Mouse (Mus musculus): ENCODE data around the gene Avl9. TPM values are rescaled to one million over a fixed set of nuclear protein-coding genes. Genes with fewer than 3 reads are reported as not detected.

Avl9 gene
- total RNA-seq (2022): 10 to 100 TPM; 43.0 to 53.6 (median 46.0) TPM

- DNase-seq (ENCODE audit: low spot score in 2 of 2): peak; percentile 91 to 96
Measured at GRCm38 (mm10) chr6:56714574-56715269, at the start of gene Avl9. TSS of gene Avl9 (plus strand) at chr6:56714899.

- DNase-seq (ENCODE audit: low spot score in 2 of 2): no peak
Measured at GRCm38 (mm10) chr6:56688238-56688637, 26.5 kb upstream of the Avl9 start.

GRCm38 (mm10) chr6:56691205-56691604 is 23.5 kb upstream of the Avl9 start:
- peak in 1 of 2 experiments; percentile 21 for DNase-seq (ENCODE audit: low spot score in 2 of 2)

GRCm38 (mm10) chr6:56692445-56692844 is 22.3 kb upstream of the Avl9 start:
- no peak for DNase-seq (ENCODE audit: low spot score in 2 of 2)

- peak; percentile 77 to 83 for DNase-seq (ENCODE audit: low spot score in 2 of 2)
Measured at GRCm38 (mm10) chr6:56703931-56704900, 10.5 kb upstream of the Avl9 start, which contains the start of gene Lsm5. TSS of gene Lsm5 (minus strand) at chr6:56704710.

GRCm38 (mm10) chr6:56714186-56714573 is 519 bp upstream of the Avl9 start:
- no peak for DNase-seq (ENCODE audit: low spot score in 2 of 2)

- DNase-seq (ENCODE audit: low spot score in 2 of 2): no peak
Measured at GRCm38 (mm10) chr6:56715270-56715666, 569 bp downstream of the Avl9 start.

GRCm38 (mm10) chr6:56719071-56719470 is 4.4 kb downstream of the Avl9 start:
- DNase-seq (ENCODE audit: low spot score in 2 of 2): no peak

- DNase-seq (ENCODE audit: low spot score in 2 of 2): no peak
Measured at GRCm38 (mm10) chr6:56720877-56721276, 6.2 kb downstream of the Avl9 start.

- no peak for DNase-seq (ENCODE audit: low spot score in 2 of 2)
Measured at GRCm38 (mm10) chr6:56732545-56732944, 17.8 kb downstream of the Avl9 start.

GRCm38 (mm10) chr6:56745950-56746543 is 31.3 kb downstream of the Avl9 start:
- no peak for DNase-seq (ENCODE audit: low spot score in 2 of 2)

- no peak for DNase-seq (ENCODE audit: low spot score in 2 of 2)
Measured at GRCm38 (mm10) chr6:56753719-56754118, 39.0 kb downstream of the Avl9 start.

- no peak for DNase-seq (ENCODE audit: low spot score in 2 of 2)
Measured at GRCm38 (mm10) chr6:56756117-56756516, 41.4 kb downstream of the Avl9 start.

- DNase-seq (ENCODE audit: low spot score in 2 of 2): no peak
Measured at GRCm38 (mm10) chr6:56759324-56759723, 44.6 kb downstream of the Avl9 start.

GRCm38 (mm10) chr6:56765265-56765664 is 50.6 kb downstream of the Avl9 start:
- DNase-seq (ENCODE audit: low spot score in 2 of 2): no peak

- DNase-seq (ENCODE audit: low spot score in 2 of 2): no peak
Measured at GRCm38 (mm10) chr6:56765696-56766095, 51.0 kb downstream of the Avl9 start.

- no peak for DNase-seq (ENCODE audit: low spot score in 2 of 2)
Measured at GRCm38 (mm10) chr6:56775816-56776215, 61.1 kb downstream of the Avl9 start.

GRCm38 (mm10) chr6:56779636-56780035 is 64.9 kb downstream of the Avl9 start:
- DNase-seq (ENCODE audit: low spot score in 2 of 2): no peak

- DNase-seq (ENCODE audit: low spot score in 2 of 2): no peak
Measured at GRCm38 (mm10) chr6:56783561-56784272, 69.0 kb downstream of the Avl9 start.

- no peak for DNase-seq (ENCODE audit: low spot score in 2 of 2)
Measured at GRCm38 (mm10) chr6:56785068-56785467, 70.4 kb downstream of the Avl9 start.

GRCm38 (mm10) chr6:56787668-56788067 is 73.0 kb downstream of the Avl9 start:
- DNase-seq (ENCODE audit: low spot score in 2 of 2): no peak

Data from left cerebral cortex, adult 8-10 months (tissue).